Mouse (Mus musculus) limb, embryonic 14.5 days (tissue): Measurements from ENCODE around the gene Blcap. TPM values are rescaled to one million over a fixed set of nuclear protein-coding genes. Genes with fewer than 3 reads are reported as not detected.

ENCODE experiments used
- ATAC-seq: fragments of 200-750 bp; cut with Nextera tagmentation; 2 replicates; pipeline ENCODE4 v1.8.0; 2017; ENCODE audit warnings: low read depth, moderate number of reproducible peaks, moderate TSS enrichment; ENCODE audit not compliant: low FRiP score
- DNase-seq: peaks from one replicate; pipeline ENCODE4 v3.0.0-alpha.2; 2015; ENCODE audit warnings: low spot score
- H3K27ac ChIP-seq: fragments of 300-500 bp; sonication (generic); replicated peaks from 2 replicates; pipeline ENCODE4 v1.5.1; 2014; ENCODE audit warnings: low read depth, mild to moderate bottlenecking, low read length, moderate library complexity, mixed read lengths
- H3K27me3 ChIP-seq: fragments of 300-500 bp; sonication (generic); 2 replicates; pipeline ENCODE4 v1.6.1; 2014; ENCODE audit warnings: low read length, mixed read lengths; ENCODE audit not compliant: control insufficient read depth, insufficient read depth
- H3K36me3 ChIP-seq: fragments of 300-500 bp; sonication (generic); 2 replicates; pipeline ENCODE4 v1.6.1; 2014; ENCODE audit warnings: mild to moderate bottlenecking, low read length, moderate library complexity, mixed read lengths; ENCODE audit not compliant: control insufficient read depth, insufficient read depth
- H3K4me1 ChIP-seq: fragments of 300-500 bp; sonication (generic); 2 replicates; pipeline ENCODE4 v1.6.1; 2014; ENCODE audit warnings: antibody characterized with exemption, low read length, mixed read lengths; ENCODE audit not compliant: control insufficient read depth, insufficient read depth
- H3K4me2 ChIP-seq: fragments of 300-500 bp; sonication (generic); replicated peaks from 2 replicates; pipeline ENCODE4 v1.6.1; 2014; ENCODE audit warnings: low read depth, mild to moderate bottlenecking, low read length, moderate library complexity; ENCODE audit not compliant: severe bottlenecking
- H3K4me3 ChIP-seq: fragments of 300-500 bp; sonication (generic); replicated peaks from 2 replicates; pipeline ENCODE4 v1.5.1; 2014; ENCODE audit warnings: low read length
- H3K9ac ChIP-seq: fragments of 300-500 bp; sonication (generic); 2 replicates; pipeline ENCODE4 v1.6.1; 2014; ENCODE audit warnings: mild to moderate bottlenecking, low read depth, low read length, moderate library complexity; ENCODE audit not compliant: severe bottlenecking
- H3K9me3 ChIP-seq: fragments of 300-500 bp; sonication (generic); 2 replicates; pipeline ENCODE4 v1.6.1; 2016; ENCODE audit warnings: low read length; ENCODE audit not compliant: control insufficient read depth
- POLR2A ChIP-seq: fragments of 200-500 bp; IDR thresholded peaks from 2 replicates; pipeline ENCODE4 v1.8.0; 2012; ENCODE audit warnings: inconsistent platforms, mild to moderate bottlenecking, moderate library complexity, borderline replicate concordance; ENCODE audit not compliant: insufficient read depth, insufficient read length; ENCODE audit errors: extremely low read depth
- WGBS: fragments of 180-500 bp; shearing (Covaris S2); extraction: QIAGEN DNeasy Blood & Tissue Kit; methylation state at CpG from one replicate; pipeline ENCODE4 v1.1.7; 2014; 5-methylcytosine and 5-hydroxymethylcytosine counted together
- polyA plus RNA-seq, 2 experiments: library from polyadenylated mRNA; depleted of rRNA in 1 of 2; stranded (reverse) in 1 of 2; unstranded in 1 of 2; fragments of >200 nt; fragmentation: Nextera tagmentation in 1 of 2; extraction: Ambion mirVana in 1 of 2; gene quantifications; 2 replicates each; pipeline versions ENCODE4 v1.2.1 to v1.2.3; 2012 to 2014

Gene Blcap
- polyA plus RNA-seq, 2 experiments: 60.3 to 65.4 TPM

- Histone ChIP-seq H3K9me3 (peaks cover 25% of the 10 kb centered on the region), H3K27ac (peak overlapping the region; percentile 91; the same call in 1 of the 2 replicates), H3K27me3 (no peaks in the 10 kb centered on the region), H3K4me1 (peaks cover 11% of the 10 kb centered on the region), H3K4me2 (peak overlapping the region; percentile 79), H3K9ac (peak overlapping the region; percentile 86), H3K36me3 (peaks cover 18% of the 10 kb centered on the region), H3K4me3 (peak overlapping the region; percentile 97)
- no peak for ATAC-seq
- DNase-seq: no peak
- 3% methylated on average over 13 of the region's 13 CpGs for WGBS
- TF ChIP-seq POLR2A: no peak
Observed at GRCm38 (mm10) chr2:157565446-157565845, 5.6 kb downstream of the Blcap start.

- no peak for TF ChIP-seq POLR2A
- ATAC-seq (no peak), DNase-seq (no peak)
- peak overlapping the region; percentile 97 for H3K4me3 ChIP-seq
- no peak overlapping the region for H3K9ac ChIP-seq
- peaks cover 18% of the 10 kb centered on the region for H3K36me3 ChIP-seq
- 75% methylated on average over 4 of the region's 4 CpGs for WGBS
- H3K27me3 ChIP-seq: no peaks in the 10 kb centered on the region
- peak overlapping the region; percentile 79; the same call in 1 of the 2 replicates for H3K4me2 ChIP-seq
- H3K27ac ChIP-seq: no peak overlapping the region
- H3K4me1 ChIP-seq: peaks cover 11% of the 10 kb centered on the region
- H3K9me3 ChIP-seq: peaks cover 32% of the 10 kb centered on the region
Observed at GRCm38 (mm10) chr2:157564723-157565122, 6.4 kb downstream of the Blcap start.

GRCm38 (mm10) chr2:157563031-157563430, 8.0 kb downstream of the Blcap start:
- Histone ChIP-seq H3K27me3 (no peaks in the 10 kb centered on the region), H3K27ac (no peak overlapping the region), H3K4me1 (peaks cover 15% of the 10 kb centered on the region), H3K9ac (no peak overlapping the region), H3K9me3 (peaks cover 49% of the 10 kb centered on the region), H3K4me3 (no peak overlapping the region), H3K36me3 (peaks cover 24% of the 10 kb centered on the region), H3K4me2 (no peak overlapping the region)
- no peak for TF ChIP-seq POLR2A
- ATAC-seq (no peak), DNase-seq (no peak)
- WGBS: 42% methylated on average over 2 of the region's 2 CpGs

- peaks cover 38% of the 10 kb centered on the region for H3K36me3 ChIP-seq
- H3K27me3 ChIP-seq: no peaks in the 10 kb centered on the region
- 55% methylated on average over 27 of the region's 27 CpGs for WGBS
- TF ChIP-seq POLR2A: no peak
- H3K4me1 ChIP-seq: peaks cover 16% of the 10 kb centered on the region
- peaks cover 58% of the 10 kb centered on the region for H3K9me3 ChIP-seq
- ATAC-seq: peak; percentile 35
- H3K9ac ChIP-seq: peak overlapping the region; percentile 21; the same call in 1 of the 2 replicates
- H3K27ac ChIP-seq: no peak overlapping the region
- H3K4me3 ChIP-seq: peak overlapping the region; percentile 53
- peak; percentile 90 for DNase-seq
- peak overlapping the region; percentile 53 for H3K4me2 ChIP-seq
Observed at GRCm38 (mm10) chr2:157561165-157561836, 9.8 kb downstream of the Blcap start.

- no peak for TF ChIP-seq POLR2A
- peaks cover 25% of the 10 kb centered on the region for H3K4me1 ChIP-seq
- H3K27me3 ChIP-seq: no peaks in the 10 kb centered on the region
- no peak for ATAC-seq
- peaks cover 38% of the 10 kb centered on the region for H3K36me3 ChIP-seq
- DNase-seq: no peak
- H3K4me3 ChIP-seq: peak overlapping the region; percentile 53
- WGBS: 62% methylated on average over 33 of the region's 33 CpGs
- peaks cover 58% of the 10 kb centered on the region for H3K9me3 ChIP-seq
- peak overlapping the region; percentile 65 for H3K27ac ChIP-seq
- peak overlapping the region; percentile 53 for H3K4me2 ChIP-seq
- peak overlapping the region; percentile 71 for H3K9ac ChIP-seq
Observed at GRCm38 (mm10) chr2:157560302-157560701, 10.8 kb downstream of the Blcap start.
